Comparison of ENCODE assay signal across 12 mouse cellular contexts in the genomic region with DNA sequence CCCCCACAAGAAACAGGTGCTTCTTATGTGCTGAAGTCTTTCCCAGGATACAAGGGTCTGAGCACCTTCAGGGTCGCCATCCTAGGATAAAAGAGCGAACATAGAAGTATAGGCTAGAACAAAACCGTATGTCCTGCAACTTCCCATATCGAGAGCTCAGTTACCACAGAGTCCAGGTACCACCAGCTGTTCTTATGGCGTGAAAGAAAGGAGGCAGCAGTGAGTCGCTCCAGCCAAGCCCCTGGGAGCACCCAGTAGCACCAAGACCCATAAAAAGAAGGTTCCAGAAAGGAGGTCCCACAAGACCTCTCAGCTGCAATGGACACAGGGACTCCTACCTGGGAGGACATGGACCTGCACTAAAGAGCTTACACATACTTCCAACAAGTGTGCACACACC.
DNase-seq lines count a peak whose midpoint lies in the region; ATAC-seq and TF ChIP-seq lines count a peak whose summit lies in the region.
"Had no signal": no experiment of that assay in that cellular context is flagged by ENCODE, and none has a peak within 500 bp of the region (broad histone marks: within the 10 kb centered on the region; RNA-seq: fewer than 3 reads in every experiment).

No protein-coding gene starts in this region.

- no peak for DNase-seq in forebrain, embryonic 10.5 days (ENCODE audit: extremely low spot score, low spot score)
- no peak for DNase-seq in kidney, postnatal 4 days
- no peak for DNase-seq in limb, embryonic 10.5 days (ENCODE audit: low spot score)
- DNase-seq in thymus, postnatal 36 days = no peak
- no peak for DNase-seq in layer of hippocampus, adult 9-11 months
- DNase-seq: liver, embryonic 13.5 days had no signal

- TF ChIP-seq CTCF in E14TG2a.4 (conservative IDR thresholded peaks at IDR 0.05; ENCODE audit: low read length) = no peak

- no peaks in the 10 kb centered on the region for H3K9me3 ChIP-seq in forebrain, embryonic 10.5 days
- no peaks in the 10 kb centered on the region for H3K9me3 ChIP-seq in forebrain, embryonic 16.5 days (ENCODE audit: control insufficient read depth, low read length)
- H3K9me3 ChIP-seq in kidney, embryonic 15.5 days (replicated peaks) = no peaks in the 10 kb centered on the region
- no peaks in the 10 kb centered on the region for H3K9me3 ChIP-seq in E14TG2a.4 (ENCODE audit: low read length)
- H3K9me3 ChIP-seq in limb, embryonic 10.5 days (replicated peaks) = no peaks in the 10 kb centered on the region
- H3K9me3 ChIP-seq: liver, embryonic 13.5 days had no signal

- 80% methylated on average over 6 of the region's 6 CpGs for WGBS in forebrain, embryonic 10.5 days
- 74% methylated on average over 6 of the region's 6 CpGs for WGBS in forebrain, embryonic 16.5 days
- 46% methylated on average over 6 of the region's 6 CpGs for WGBS in kidney, embryonic 15.5 days
- 77% methylated on average over 6 of the region's 6 CpGs for WGBS in limb, embryonic 10.5 days

- no peak overlapping the region for H3K4me3 ChIP-seq in forebrain, embryonic 10.5 days
- no peak overlapping the region for H3K4me3 ChIP-seq in forebrain, embryonic 16.5 days (replicated peaks; ENCODE audit: low read length)
- H3K4me3 ChIP-seq in kidney, embryonic 15.5 days (replicated peaks) = no peak overlapping the region
- H3K4me3 ChIP-seq in E14TG2a.4 (replicated peaks; ENCODE audit: low read length) = 0 out of 2 replicates have a peak overlapping the region, but pooled peaks have one; percentile 4
- no peak overlapping the region for H3K4me3 ChIP-seq in limb, embryonic 10.5 days
- H3K4me3 ChIP-seq: liver, embryonic 13.5 days had no signal

- no peak overlapping the region for H3K4me2 ChIP-seq in forebrain, embryonic 16.5 days (ENCODE audit: low read length)
- H3K4me2 ChIP-seq in kidney, embryonic 15.5 days = peak overlapping the region; percentile 26; the same call in 1 of the 2 replicates
- H3K4me2 ChIP-seq: heart, embryonic 11.5 days; liver, embryonic 13.5 days had no signal

- H3K4me1 ChIP-seq in forebrain, embryonic 10.5 days = peaks cover 88% of the 10 kb centered on the region
- peaks cover 34% of the 10 kb centered on the region for H3K4me1 ChIP-seq in forebrain, embryonic 16.5 days (replicated peaks; ENCODE audit: control insufficient read depth, insufficient read depth, low read length)
- H3K4me1 ChIP-seq in kidney, embryonic 15.5 days = peaks cover 38% of the 10 kb centered on the region
- H3K4me1 ChIP-seq in E14TG2a.4 (replicated peaks; ENCODE audit: low read depth, low read length) = peaks cover 71% of the 10 kb centered on the region
- peaks cover 82% of the 10 kb centered on the region for H3K4me1 ChIP-seq in limb, embryonic 10.5 days
- H3K4me1 ChIP-seq: liver, embryonic 13.5 days had no signal

- no peaks in the 10 kb centered on the region for H3K27me3 ChIP-seq in forebrain, embryonic 10.5 days (ENCODE audit: poor library complexity, severe bottlenecking)
- no peaks in the 10 kb centered on the region for H3K27me3 ChIP-seq in forebrain, embryonic 16.5 days (replicated peaks; ENCODE audit: control insufficient read depth, insufficient read depth, low read length)
- no peaks in the 10 kb centered on the region for H3K27me3 ChIP-seq in kidney, embryonic 15.5 days
- H3K27me3 ChIP-seq in E14TG2a.4 (ENCODE audit: insufficient read depth, low read length) = 0 out of 2 replicates have a peak, but pooled peaks cover 3% of the 10 kb centered on the region
- H3K27me3 ChIP-seq in limb, embryonic 10.5 days (ENCODE audit: low read depth, poor library complexity, severe bottlenecking) = no peaks in the 10 kb centered on the region
- H3K27me3 ChIP-seq: CH12.LX; liver, embryonic 13.5 days had no signal

- peak overlapping the region; percentile 68 for H3K27ac ChIP-seq in forebrain, embryonic 10.5 days
- H3K27ac ChIP-seq in forebrain, embryonic 16.5 days (ENCODE audit: low read length) = no peak overlapping the region
- no peak overlapping the region for H3K27ac ChIP-seq in kidney, embryonic 15.5 days
- H3K27ac ChIP-seq in limb, embryonic 10.5 days = peak overlapping the region; percentile 47; the same call in 1 of the 2 replicates
- H3K27ac ChIP-seq: liver, embryonic 13.5 days had no signal

- no peak overlapping the region for H3K9ac ChIP-seq in forebrain, embryonic 16.5 days (replicated peaks; ENCODE audit: low read depth, low read length)
- H3K9ac ChIP-seq in kidney, embryonic 15.5 days = no peak overlapping the region
- H3K9ac ChIP-seq: liver, embryonic 13.5 days had no signal

- H3K36me3 ChIP-seq in forebrain, embryonic 10.5 days (replicated peaks) = peaks cover 27% of the 10 kb centered on the region
- no peaks in the 10 kb centered on the region for H3K36me3 ChIP-seq in forebrain, embryonic 16.5 days (ENCODE audit: control insufficient read depth, insufficient read depth)
- H3K36me3 ChIP-seq in kidney, embryonic 15.5 days = no peaks in the 10 kb centered on the region
- H3K36me3 ChIP-seq in E14TG2a.4 (ENCODE audit: insufficient read depth, low read length) = no peaks in the 10 kb centered on the region
- peaks cover 15% of the 10 kb centered on the region for H3K36me3 ChIP-seq in limb, embryonic 10.5 days
- H3K36me3 ChIP-seq: liver, embryonic 13.5 days had no signal

- ATAC-seq in forebrain, embryonic 16.5 days = no peak
- peak; percentile 30; the same call in 1 of the 2 replicates for ATAC-seq in kidney, embryonic 15.5 days (replicated peaks; ENCODE audit: low FRiP score)
- ATAC-seq: Patski had no signal

Comparison
In these comparisons a context has a peak if more than half of its experiments do, and no peak if none do; other contexts are left out.
1. H3K27ac ChIP-seq: peak in forebrain, embryonic 10.5 days (single experiment) and limb, embryonic 10.5 days (single experiment); none in forebrain, embryonic 16.5 days (single experiment) and kidney, embryonic 15.5 days (single experiment).